Mouse (Mus musculus) liver, embryonic 14.5 days (tissue): ENCODE measurements around the gene Cpn1. TPM values are rescaled to one million over a fixed set of nuclear protein-coding genes. Genes with fewer than 3 reads are reported as not detected.
"Not testable (repeated sequence)": the region's sequence is repeated elsewhere in the genome, so short reads cannot be mapped to it uniquely, and the experiment has no call there.

Source experiments
- ATAC-seq: fragments of 200-750 bp; cut with Nextera tagmentation; 2 replicates; pipeline ENCODE4 v1.8.0; 2017; ENCODE audit warnings: moderate number of reproducible peaks, mild to moderate bottlenecking, moderate library complexity; ENCODE audit not compliant: insufficient read depth
- DNase-seq, 3 experiments: peaks; one replicate each; pipeline ENCODE4 v3.0.0-alpha.2; 2012 to 2013; ENCODE audit warnings: low read depth in 3 of 3, low spot score in 3 of 3
- H3K27ac ChIP-seq: fragments of 300-500 bp; sonication (generic); 2 replicates; pipeline ENCODE4 v1.5.1; 2014; ENCODE audit warnings: moderate library complexity, mild to moderate bottlenecking, control low read depth, inconsistent platforms
- H3K27me3 ChIP-seq: fragments of 300-500 bp; sonication (generic); 2 replicates; pipeline ENCODE4 v1.6.1; 2014; ENCODE audit warnings: mild to moderate bottlenecking, low read length, moderate library complexity; ENCODE audit not compliant: control insufficient read depth, insufficient read depth
- H3K36me3 ChIP-seq: fragments of 300-500 bp; sonication (generic); replicated peaks from 2 replicates; pipeline ENCODE4 v1.6.1; 2014; ENCODE audit warnings: low read depth; ENCODE audit not compliant: control insufficient read depth, insufficient read depth
- H3K4me1 ChIP-seq, 2 experiments: fragments of 200-500 bp in 1 of 2; fragments of 300-500 bp in 1 of 2; sonication (generic) in 1 of 2; replicated peaks; 2 replicates each; pipeline ENCODE4 v1.6.1; 2012 to 2014; ENCODE audit warnings: antibody characterized with exemption in 1 of 2, inconsistent platforms in 1 of 2, low read length in 1 of 2; ENCODE audit not compliant: control insufficient read depth in 2 of 2, insufficient read depth in 2 of 2
- H3K4me2 ChIP-seq: fragments of 300-500 bp; sonication (generic); 2 replicates; pipeline ENCODE4 v1.6.1; 2014; ENCODE audit warnings: low read depth, mild to moderate bottlenecking, control low read depth, moderate library complexity
- H3K4me3 ChIP-seq, 2 experiments: fragments of 200-500 bp in 1 of 2; fragments of 300-500 bp in 1 of 2; sonication (generic) in 1 of 2; 2 replicates each; pipeline ENCODE4 v1.5.1; 2012 to 2014; ENCODE audit warnings: low read depth in 2 of 2, low read length in 2 of 2, mild to moderate bottlenecking in 2 of 2, control low read depth in 1 of 2, inconsistent platforms in 1 of 2, moderate library complexity in 1 of 2; ENCODE audit not compliant: insufficient read depth in 1 of 2
- H3K9ac ChIP-seq: fragments of 300-500 bp; sonication (generic); replicated peaks from 2 replicates; pipeline ENCODE4 v1.6.1; 2014; ENCODE audit warnings: mild to moderate bottlenecking, control low read depth, moderate library complexity
- H3K9me3 ChIP-seq: fragments of 300-500 bp; sonication (generic); 2 replicates; pipeline ENCODE4 v1.6.1; 2016; ENCODE audit warnings: low read length, mixed read lengths; ENCODE audit not compliant: control insufficient read depth
- CTCF ChIP-seq: IDR thresholded peaks from 2 replicates; pipeline ENCODE4 v1.5.1; 2016; ENCODE audit warnings: antibody characterized with exemption, low read depth, control low read depth
- EP300 ChIP-seq: IDR thresholded peaks from 2 replicates; pipeline ENCODE4 v1.6.1; 2016; ENCODE audit warnings: antibody characterized with exemption, low read depth
- WGBS: fragments of 180-500 bp; shearing (Covaris S2); extraction: QIAGEN DNeasy Blood & Tissue Kit; methylation state at CpG from one replicate; pipeline ENCODE4 v1.1.7; 2014; ENCODE audit not compliant: insufficient replicate concordance; 5-methylcytosine and 5-hydroxymethylcytosine counted together
- polyA plus RNA-seq, 2 experiments: library from polyadenylated mRNA; depleted of rRNA in 1 of 2; stranded (reverse) in 1 of 2; unstranded in 1 of 2; fragments of >200 nt; fragmentation: Nextera tagmentation in 1 of 2; extraction: Ambion mirVana in 1 of 2; gene quantifications; 2 replicates each; pipeline versions ENCODE4 v1.2.1 to v1.2.3; 2012 to 2014

Gene Cpn1
- polyA plus RNA-seq, 2 experiments = 43.9 to 49.5 TPM

DNA sequence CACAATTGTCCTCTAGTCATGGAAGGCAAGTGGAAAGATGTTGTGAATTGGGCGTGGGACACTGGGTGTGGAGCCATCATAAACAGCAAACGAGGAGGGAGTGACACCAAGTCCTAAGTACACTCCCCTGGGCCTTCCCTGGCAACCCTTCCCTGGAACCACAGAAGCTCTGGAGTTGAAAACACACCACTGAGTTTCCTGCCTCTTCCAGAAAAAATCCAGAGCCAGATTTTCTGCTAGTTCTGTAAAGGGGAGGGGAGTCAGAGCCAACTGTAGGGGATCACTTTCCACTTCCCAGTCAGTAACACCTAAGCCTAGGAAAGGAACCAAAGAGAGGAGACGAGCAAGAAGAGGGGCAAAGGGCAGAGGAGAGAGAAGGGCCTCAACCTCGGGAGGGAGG lies 29.0 kb downstream of the Cpn1 start:
- TF ChIP-seq CTCF (no peak), EP300 (no peak)
- Histone ChIP-seq H3K9ac (no peak overlapping the region), H3K9me3 (no peaks in the 10 kb centered on the region), H3K4me2 (no peak overlapping the region), H3K4me1 (no peaks in the 10 kb centered on the region), H3K27ac (no peak overlapping the region), H3K36me3 (no peaks in the 10 kb centered on the region), H3K4me3 (no peak overlapping the region), H3K27me3 (no peaks in the 10 kb centered on the region)
- ATAC-seq = no peak
- 30% methylated on average over 4 of the region's 4 CpGs for whole genome bisulfite sequencing
- no peak for DNase-seq

- H3K4me2 ChIP-seq = no peak overlapping the region
- no peaks in the 10 kb centered on the region for H3K9me3 ChIP-seq
- no peak for ATAC-seq
- no peaks in the 10 kb centered on the region for H3K4me1 ChIP-seq
- no peak overlapping the region for H3K27ac ChIP-seq
- no peak for DNase-seq
- TF ChIP-seq CTCF (no peak), EP300 (no peak)
- no peak overlapping the region for H3K4me3 ChIP-seq
- H3K27me3 ChIP-seq = no peaks in the 10 kb centered on the region
- no peak overlapping the region for H3K9ac ChIP-seq
- no peaks in the 10 kb centered on the region for H3K36me3 ChIP-seq
- WGBS = 41% methylated on average over 5 of the region's 5 CpGs
Observed at GRCm38 (mm10) chr19:43955266-43955665, 31.1 kb downstream of the Cpn1 start.

DNA sequence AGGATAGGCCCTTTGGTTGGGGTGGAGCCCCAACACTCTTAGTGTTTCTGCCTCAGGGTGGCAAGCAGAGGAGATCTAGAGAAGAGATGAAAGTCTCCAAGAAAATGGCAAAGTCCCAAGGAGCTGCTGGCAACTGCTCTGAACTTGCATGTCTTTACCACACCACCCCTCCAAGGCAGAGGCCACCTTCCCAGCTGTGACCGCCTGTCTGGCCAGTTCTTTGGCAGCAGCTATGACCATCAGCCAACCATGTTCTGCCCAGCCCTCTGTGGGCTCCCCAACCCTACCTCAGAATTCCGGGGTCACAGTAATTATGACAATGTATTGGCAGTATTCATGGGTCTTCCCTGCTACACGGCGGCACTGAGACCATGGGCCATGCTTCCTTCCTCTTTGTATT lies 31.5 kb downstream of the Cpn1 start:
- no peaks in the 10 kb centered on the region for H3K27me3 ChIP-seq
- no peak for DNase-seq
- WGBS = 31% methylated on average over 4 of the region's 4 CpGs
- ATAC-seq = no peak
- no peaks in the 10 kb centered on the region for H3K4me1 ChIP-seq
- H3K36me3 ChIP-seq = no peaks in the 10 kb centered on the region
- no peak overlapping the region for H3K27ac ChIP-seq
- H3K9ac ChIP-seq = no peak overlapping the region
- H3K9me3 ChIP-seq = no peaks in the 10 kb centered on the region
- no peak overlapping the region for H3K4me3 ChIP-seq
- no peak overlapping the region for H3K4me2 ChIP-seq
- TF ChIP-seq CTCF = no peak
- TF ChIP-seq EP300 = no peak

DNA sequence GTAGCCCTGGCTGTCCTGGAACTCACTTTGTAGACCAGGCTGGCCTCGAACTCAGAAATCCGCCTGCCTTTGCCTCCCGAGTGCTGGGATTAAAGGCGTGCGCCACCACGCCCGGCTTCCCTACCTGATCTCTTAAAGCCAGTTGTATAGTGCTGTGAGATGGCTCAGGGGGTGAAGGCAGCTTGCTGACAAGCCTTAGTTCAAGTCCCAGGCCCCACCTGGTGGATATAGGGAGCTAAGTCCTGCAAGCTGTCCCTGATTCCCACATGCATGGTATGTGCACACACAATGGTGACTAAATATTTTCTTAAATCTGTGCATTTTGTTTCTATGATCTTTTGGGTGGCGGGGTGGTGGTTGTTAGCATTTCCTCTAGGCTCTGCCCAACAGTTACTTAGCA lies 33.4 kb downstream of the Cpn1 start:
- H3K4me2 ChIP-seq = not testable (repeated sequence)

GRCm38 (mm10) chr19:43949111-43949810 lies 37.1 kb downstream of the Cpn1 start:
- no peak overlapping the region for H3K4me3 ChIP-seq
- H3K9ac ChIP-seq = no peak overlapping the region
- H3K36me3 ChIP-seq = no peaks in the 10 kb centered on the region
- DNase-seq = no peak
- no peaks in the 10 kb centered on the region for H3K27me3 ChIP-seq
- no peaks in the 10 kb centered on the region for H3K9me3 ChIP-seq
- no peak overlapping the region for H3K27ac ChIP-seq
- 16% methylated on average over 12 of the region's 12 CpGs for WGBS
- ATAC-seq = no peak
- TF ChIP-seq EP300 (no peak), CTCF (no peak)
- H3K4me2 ChIP-seq = no peak overlapping the region
- H3K4me1 ChIP-seq = peaks cover 0 to 6% of the 10 kb centered on the region in 2 experiments; a peak in 2 of 4 replicates

More for the DNA sequence above, 33.4 kb downstream of the Cpn1 start:
- 0 out of 2 replicates have a peak, but pooled peaks have one; percentile 3 for TF ChIP-seq CTCF
- WGBS = 66% methylated on average over 7 of the region's 8 CpGs
- H3K36me3 ChIP-seq, H3K9ac ChIP-seq, H3K27ac ChIP-seq, H3K27me3 ChIP-seq, H3K9me3 ChIP-seq, H3K4me1 ChIP-seq, H3K4me3 ChIP-seq, DNase-seq, ATAC-seq: not testable (repeated sequence)
